ENCODE assay signal across 11 mouse cellular contexts in the genomic region with DNA sequence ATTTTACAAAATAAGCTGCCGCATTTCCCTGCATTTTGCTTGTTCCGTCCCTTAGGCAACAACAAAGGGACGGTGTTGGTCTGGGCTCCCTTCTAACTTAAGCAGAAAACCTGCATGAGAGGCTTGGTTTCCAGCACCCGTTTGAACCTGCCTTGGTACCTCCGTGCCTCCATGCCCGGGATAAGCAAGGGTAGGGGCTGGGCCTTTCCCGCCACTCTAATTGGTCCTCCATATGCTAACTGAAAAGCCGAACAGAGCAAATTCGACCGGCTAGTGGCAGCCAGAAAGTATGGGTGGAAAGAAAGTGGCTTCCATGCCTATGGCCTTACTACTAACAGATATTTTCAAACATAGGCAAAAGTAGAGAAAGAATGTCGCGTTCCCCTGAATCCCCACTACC. TPM values are rescaled to one million over a fixed set of nuclear protein-coding genes. Genes with fewer than 3 reads are reported as not detected.
A peak's percentile ranks its signal among the peaks of the same experiment; 100 is the strongest.
DNase-seq lines count a peak whose midpoint lies in the region; ATAC-seq and TF ChIP-seq lines count a peak whose summit lies in the region.
"Had no signal": no experiment of that assay in that cellular context is flagged by ENCODE, and none has a peak within 500 bp of the region (broad histone marks: within the 10 kb centered on the region; RNA-seq: fewer than 3 reads in every experiment).

No protein-coding gene starts in this region.

- H3K9me3 ChIP-seq in heart, embryonic 13.5 days, result no peaks in the 10 kb centered on the region
- no peaks in the 10 kb centered on the region for H3K9me3 ChIP-seq in ES-E14 (ENCODE audit: control insufficient read depth, insufficient read depth, low read depth, low read length)
- H3K9me3 ChIP-seq in forebrain, postnatal 0 days (ENCODE audit: low read length), result no peaks in the 10 kb centered on the region
- no peaks in the 10 kb centered on the region for H3K9me3 ChIP-seq in midbrain, embryonic 11.5 days (ENCODE audit: control insufficient read depth, low read length)

- in situ Hi-C loops in ES-E14 (cut with MboI; ENCODE audit: low sequenced_read_pairs in 2 of 2, unreplicated experiment in 2 of 2), result no loop called here

- 0 out of 2 replicates have a peak overlapping the region, but pooled peaks have one; percentile 54 for H3K9ac ChIP-seq in heart, embryonic 13.5 days
- no peak overlapping the region for H3K9ac ChIP-seq in ES-E14 (ENCODE audit: insufficient read depth, low read depth, low read length, poor library complexity, severe bottlenecking)
- no peak overlapping the region for H3K9ac ChIP-seq in forebrain, postnatal 0 days
- H3K9ac ChIP-seq in midbrain, embryonic 11.5 days (ENCODE audit: low read length), result no peak overlapping the region

- peaks cover 30% of the 10 kb centered on the region for H3K4me1 ChIP-seq in heart, embryonic 13.5 days
- peaks cover 0 to 5% of the 10 kb centered on the region in 2 experiments; a peak in 2 of 4 replicates for H3K4me1 ChIP-seq in ES-E14 (ENCODE audit: control insufficient read depth in 2 of 2, insufficient read depth in 2 of 2, low read length in 2 of 2, poor library complexity in 1 of 2)
- no peaks in the 10 kb centered on the region; the same call in 1 of the 2 replicates for H3K4me1 ChIP-seq in forebrain, postnatal 0 days (ENCODE audit: insufficient read depth)
- H3K4me1 ChIP-seq in midbrain, embryonic 11.5 days (ENCODE audit: control insufficient read depth, insufficient read depth, low read length), result peaks cover 22% of the 10 kb centered on the region

- DNase-seq in heart, postnatal 14 days, result no peak
- no peak for DNase-seq in ES-E14 (ENCODE audit: low read depth, low spot score)
- no peak for DNase-seq in forebrain, postnatal 0 days
- no peak for DNase-seq in midbrain, embryonic 11.5 days (ENCODE audit: low spot score, missing footprints)
- no peak for DNase-seq in left cerebral cortex, postnatal 14 days (ENCODE audit: low spot score in 2 of 2)
- no peak for DNase-seq in cerebellum, adult 11-12 months
- no peak for DNase-seq in lung, adult 18-20 months
- DNase-seq: cerebellum, adult 9-10 months; layer of hippocampus, adult 9-11 months had no signal

- H3K27me3 ChIP-seq in heart, embryonic 13.5 days (replicated peaks), result peaks cover 88% of the 10 kb centered on the region
- peaks cover 28% of the 10 kb centered on the region for H3K27me3 ChIP-seq in forebrain, postnatal 0 days (ENCODE audit: insufficient read depth, low read length)
- peaks cover 28% of the 10 kb centered on the region for H3K27me3 ChIP-seq in midbrain, embryonic 11.5 days (ENCODE audit: control insufficient read depth, insufficient read depth, low read length)

- peak overlapping the region; percentile 53 for H3K4me3 ChIP-seq in heart, embryonic 13.5 days
- peak overlapping the region; percentile 65 to 66 for H3K4me3 ChIP-seq in ES-E14 (ENCODE audit: insufficient read depth in 1 of 2, low read depth in 1 of 2, low read length in 2 of 2, poor library complexity in 1 of 2, severe bottlenecking in 1 of 2)
- H3K4me3 ChIP-seq in forebrain, postnatal 0 days (ENCODE audit: low read depth, low read length), result peak overlapping the region; percentile 40
- peak overlapping the region; percentile 37; the same call in 1 of the 2 replicates for H3K4me3 ChIP-seq in midbrain, embryonic 11.5 days (ENCODE audit: low read depth, low read length)

- no peak overlapping the region for H3K27ac ChIP-seq in heart, embryonic 13.5 days (replicated peaks)
- no peak overlapping the region for H3K27ac ChIP-seq in ES-E14 (ENCODE audit: insufficient read depth, low read depth, low read length, poor library complexity, severe bottlenecking)
- no peak overlapping the region for H3K27ac ChIP-seq in forebrain, postnatal 0 days (ENCODE audit: low read depth, low read length)
- no peak overlapping the region; the same call in 1 of the 2 replicates for H3K27ac ChIP-seq in midbrain, embryonic 11.5 days (ENCODE audit: low read depth, low read length)

- no peak for TF ChIP-seq CTCF in forebrain, postnatal 0 days (IDR thresholded peaks at IDR 0.05; ENCODE audit: low read depth)

- no peak for ATAC-seq in heart, embryonic 13.5 days (ENCODE audit: extremely low read depth, insufficient number of reproducible peaks, low FRiP score, low TSS enrichment)
- no peak for ATAC-seq in forebrain, postnatal 0 days
- no peak for ATAC-seq in midbrain, embryonic 11.5 days (ENCODE audit: low FRiP score)

- no peaks in the 10 kb centered on the region for H3K36me3 ChIP-seq in heart, embryonic 13.5 days
- no peaks in the 10 kb centered on the region for H3K36me3 ChIP-seq in ES-E14 (ENCODE audit: control insufficient read depth, insufficient read depth, low read length, poor library complexity, severe bottlenecking)
- no peaks in the 10 kb centered on the region for H3K36me3 ChIP-seq in forebrain, postnatal 0 days (ENCODE audit: insufficient read depth)
- no peaks in the 10 kb centered on the region for H3K36me3 ChIP-seq in midbrain, embryonic 11.5 days (ENCODE audit: control insufficient read depth, insufficient read depth, low read length)

- intact Hi-C loops in heart, postnatal 14 days (cut with DNase I), result no loop called here
- intact Hi-C loops in left cerebral cortex, postnatal 14 days (cut with DNase I), result no loop called here

- H3K4me2 ChIP-seq in heart, embryonic 13.5 days, result peak overlapping the region; percentile 79
- peak overlapping the region; percentile 78 for H3K4me2 ChIP-seq in forebrain, postnatal 0 days (ENCODE audit: low read depth)
- peak overlapping the region; percentile 61 for H3K4me2 ChIP-seq in midbrain, embryonic 11.5 days

- WGBS in heart, embryonic 13.5 days, result 27% methylated on average over 12 of the region's 12 CpGs
- 21% methylated on average over 12 of the region's 12 CpGs for WGBS in forebrain, postnatal 0 days
- 23% methylated on average over 12 of the region's 12 CpGs for WGBS in midbrain, embryonic 11.5 days

TF ChIP-seq in ES-E14, 5 proteins besides CTCF, POLR2A, EP300 and RAD21:
- TF ChIP-seq MAFK (IDR thresholded peaks at IDR 0.05; ENCODE audit: insufficient read depth, low read depth, low read length) (no peak), CHD2 (IDR thresholded peaks at IDR 0.05; ENCODE audit: low read depth, low read length) (no peak), ZC3H11A (IDR thresholded peaks at IDR 0.05; ENCODE audit: borderline replicate concordance, low read depth, low read length) (no peak), HCFC1 (IDR thresholded peaks at IDR 0.05; ENCODE audit: borderline replicate concordance, insufficient read depth, low read length) (no peak), ZNF384 (IDR thresholded peaks at IDR 0.05; ENCODE audit: low read depth, low read length) (no peak)

RNA-seq across cellular contexts. Expression of a gene that starts 0.5 kb away (rescaled TPM):
- polyA plus RNA-seq in heart, embryonic 13.5 days (2015; fragmentation: Nextera tagmentation; extraction: Ambion mirVana), result 17.6 and 19.7 TPM in 2 replicates
- not detected for total RNA-seq in heart, postnatal 14 days (2021)
- total RNA-seq in ES-E14 (2012; rRNA removed), result 16.9 and 22.5 TPM in 2 replicates
- total RNA-seq in forebrain, postnatal 0 days (2014; rRNA removed), result 28.4 and 74.1 TPM in 2 replicates
- polyA plus RNA-seq in forebrain, postnatal 0 days (2015; fragmentation: Nextera tagmentation; extraction: Ambion mirVana), result 106 and 110 TPM in 2 replicates
- polyA plus RNA-seq in midbrain, embryonic 11.5 days (2014; fragmentation: Nextera tagmentation; extraction: Ambion mirVana), result 1,135 and 1,165 TPM in 2 replicates
- 1 to 10 TPM; 2.5 to 3.2 TPM for total RNA-seq in left cerebral cortex, postnatal 14 days (2021)
- polyA plus RNA-seq: C2C12 had no signal

RNA-seq across cellular contexts. Expression of a gene that starts 29.8 kb away (rescaled TPM):
- 91.9 and 102 TPM in 2 replicates for polyA plus RNA-seq in heart, embryonic 13.5 days (2015; fragmentation: Nextera tagmentation; extraction: Ambion mirVana)
- 10 to 100 TPM; 32.7 to 34.7 TPM for total RNA-seq in heart, postnatal 14 days (2021)
- 63.8 and 88.6 TPM in 2 replicates for total RNA-seq in ES-E14 (2012; rRNA removed)
- total RNA-seq in forebrain, postnatal 0 days (2014; rRNA removed), result 69.0 and 72.6 TPM in 2 replicates
- polyA plus RNA-seq in forebrain, postnatal 0 days (2015; fragmentation: Nextera tagmentation; extraction: Ambion mirVana), result 93.2 and 109 TPM in 2 replicates
- 179 and 181 TPM in 2 replicates for polyA plus RNA-seq in midbrain, embryonic 11.5 days (2014; fragmentation: Nextera tagmentation; extraction: Ambion mirVana)
- 10 to 100 TPM; 52.9 to 54.3 TPM for total RNA-seq in left cerebral cortex, postnatal 14 days (2021)
